Mouse (Mus musculus): ENCODE measurements around the gene Deaf1.

GRCm38 (mm10) chr7:141315974-141316373, 11.5 kb downstream of the Deaf1 start:
- TF ChIP-seq POLR2A (IDR thresholded peaks at IDR 0.05; ENCODE audit: borderline replicate concordance, extremely low read depth, low read depth, low read length) (no peak), CTCF (IDR thresholded peaks at IDR 0.05; ENCODE audit: insufficient read depth, low read length) (peak; percentile 64)

Measured in lung, adult 2 months (tissue).